Mouse (Mus musculus) MEL (cell line): Measurements from ENCODE around the gene Vps33a. TPM values are rescaled to one million over a fixed set of nuclear protein-coding genes. Genes with fewer than 3 reads are reported as not detected.

Experiments used
- DNase-seq: peaks from one replicate; pipeline ENCODE4 v3.0.0; 2011; ENCODE audit warnings: low read depth, low spot score
- H3K27ac ChIP-seq: 2 replicates; pipeline ENCODE4 v1.5.1; 2012; ENCODE audit warnings: low read depth, mild to moderate bottlenecking, control low read depth, low read length, moderate library complexity; ENCODE audit not compliant: control insufficient read depth
- H3K27me3 ChIP-seq, 2 experiments: fragments of 150-350 bp in 1 of 2; sonication (generic) in 1 of 2; 2 replicates each; pipeline ENCODE4 v1.6.1; 2012; ENCODE audit warnings: low read length in 2 of 2, mild to moderate bottlenecking in 2 of 2, improper control_type of control experiment in 1 of 2, moderate library complexity in 1 of 2; ENCODE audit not compliant: insufficient read depth in 2 of 2, control insufficient read depth in 1 of 2
- H3K36me3 ChIP-seq, 2 experiments: 2 replicates each; pipeline ENCODE4 v1.6.1; 2012 to 2014; ENCODE audit warnings: low read length in 2 of 2, improper control_type of control experiment in 1 of 2, inconsistent platforms in 1 of 2, mild to moderate bottlenecking in 1 of 2; ENCODE audit not compliant: insufficient read depth in 2 of 2, control insufficient read depth in 1 of 2
- H3K4me1 ChIP-seq, 2 experiments: fragments of 150-350 bp in 1 of 2; sonication (generic) in 1 of 2; 2 replicates each; pipeline ENCODE4 v1.6.1; 2012; ENCODE audit warnings: low read length in 2 of 2, improper control_type of control experiment in 1 of 2, mild to moderate bottlenecking in 1 of 2; ENCODE audit not compliant: insufficient read depth in 2 of 2, control insufficient read depth in 1 of 2
- H3K4me3 ChIP-seq, 2 experiments: fragments of 150-350 bp in 1 of 2; sonication (generic) in 1 of 2; 2 replicates each; pipeline ENCODE4 v1.5.1; 2012; ENCODE audit warnings: low read depth in 2 of 2, low read length in 2 of 2, mild to moderate bottlenecking in 2 of 2, moderate library complexity in 2 of 2, control low read depth in 1 of 2, improper control_type of control experiment in 1 of 2; ENCODE audit not compliant: control insufficient read depth in 1 of 2, insufficient read depth in 1 of 2
- H3K79me2 ChIP-seq: 2 replicates; pipeline ENCODE4 v1.6.1; 2012; ENCODE audit warnings: mild to moderate bottlenecking, low read length, moderate library complexity; ENCODE audit not compliant: control insufficient read depth, poor library complexity, insufficient read depth
- H3K9ac ChIP-seq: 2 replicates; pipeline ENCODE4 v1.6.1; 2012; ENCODE audit warnings: low read depth, mild to moderate bottlenecking, control low read depth, low read length, moderate library complexity; ENCODE audit not compliant: control insufficient read depth, poor library complexity, severe bottlenecking
- H3K9me3 ChIP-seq: fragments of 150-350 bp; sonication (generic); replicated peaks from 2 replicates; pipeline ENCODE4 v1.6.1; 2012; ENCODE audit warnings: mild to moderate bottlenecking, low read length, improper control_type of control experiment, moderate library complexity; ENCODE audit not compliant: insufficient read depth
- EP300 ChIP-seq, 2 experiments: IDR thresholded peaks; 2 replicates each; pipeline ENCODE4 v1.6.1; 2011; ENCODE audit warnings: improper control_type of control experiment in 2 of 2, low read length in 2 of 2, low read depth in 1 of 2, mild to moderate bottlenecking in 1 of 2
- GABPA ChIP-seq: IDR thresholded peaks from 2 replicates; pipeline ENCODE4 v1.6.1; 2012; ENCODE audit warnings: low read depth, mild to moderate bottlenecking, inconsistent platforms, low read length, improper control_type of control experiment, moderate library complexity
- MAFK ChIP-seq: IDR thresholded peaks from 2 replicates; pipeline ENCODE4 v1.6.1; 2011; ENCODE audit warnings: low read depth, mild to moderate bottlenecking, low read length, improper control_type of control experiment, borderline replicate concordance
- MEF2A ChIP-seq: IDR thresholded peaks from 2 replicates; pipeline ENCODE4 v1.6.1; 2014; ENCODE audit warnings: low read depth, mild to moderate bottlenecking, inconsistent platforms, low read length, improper control_type of control experiment; ENCODE audit not compliant: poor library complexity, insufficient replicate concordance, severe bottlenecking; ENCODE audit errors: extremely low read depth
- POLR2AphosphoS2 ChIP-seq: IDR thresholded peaks from 2 replicates; pipeline ENCODE4 v1.6.1; 2011; ENCODE audit warnings: low read length, improper control_type of control experiment
- SMC3 ChIP-seq: IDR thresholded peaks from 2 replicates; pipeline ENCODE4 v1.6.1; 2011; ENCODE audit warnings: low read depth, low read length, improper control_type of control experiment
- TCF12 ChIP-seq: IDR thresholded peaks from 2 replicates; pipeline ENCODE4 v1.6.1; 2014; ENCODE audit warnings: low read depth, mild to moderate bottlenecking, inconsistent platforms, low read length, improper control_type of control experiment, moderate library complexity
- USF1 ChIP-seq: IDR thresholded peaks from 2 replicates; pipeline ENCODE4 v1.6.1; 2014; ENCODE audit warnings: low read depth, mild to moderate bottlenecking, inconsistent platforms, low read length, improper control_type of control experiment, moderate library complexity
- USF2 ChIP-seq, 2 experiments: IDR thresholded peaks; 2 replicates each; pipeline ENCODE4 v1.6.1; 2011 to 2012; ENCODE audit warnings: improper control_type of control experiment in 2 of 2, low read length in 2 of 2, borderline replicate concordance in 1 of 2, inconsistent platforms in 1 of 2, low read depth in 1 of 2, mild to moderate bottlenecking in 1 of 2; ENCODE audit not compliant: insufficient read depth in 1 of 2
- ZC3H11A ChIP-seq: IDR thresholded peaks from 2 replicates; pipeline ENCODE4 v1.6.1; 2012; ENCODE audit warnings: low read depth, mild to moderate bottlenecking, inconsistent platforms, low read length, improper control_type of control experiment
- ZMIZ1 ChIP-seq: IDR thresholded peaks from 2 replicates; pipeline ENCODE4 v1.6.1; 2012; ENCODE audit warnings: low read depth, mild to moderate bottlenecking, inconsistent platforms, low read length, improper control_type of control experiment, moderate library complexity
- polyA plus RNA-seq, 2 experiments: library from polyadenylated mRNA; stranded (reverse) in 1 of 2; unstranded in 1 of 2; fragments of >175 nt in 1 of 2; fragments of >200 nt in 1 of 2; gene quantifications; 2 replicates each; pipeline versions ENCODE4 v1.2.1 to v1.2.4; 2012; ENCODE audit warnings: low replicate concordance in 2 of 2, low read depth in 1 of 2; ENCODE audit not compliant: insufficient read length in 2 of 2, insufficient read depth in 1 of 2, missing spikeins in 1 of 2
- total RNA-seq: library from RNA; depleted of rRNA; stranded (reverse); fragments of 300-350 nt; gene quantifications from 2 replicates; pipeline ENCODE4 v1.2.3, GENCODE M21; 2012

Gene Vps33a
- total and polyA plus RNA-seq, 3 experiments: 21.4 to 23.9 TPM; not detected in 1

GRCm38 (mm10) chr5:123607211-123607669 is 34.4 kb upstream of the Vps33a start:
- Histone ChIP-seq H3K9me3 (no peaks in the 10 kb centered on the region), H3K4me1 (no peaks in the 10 kb centered on the region), H3K27ac (no peak overlapping the region), H3K79me2 (no peaks in the 10 kb centered on the region), H3K27me3 (no peaks in the 10 kb centered on the region), H3K4me3 (no peak overlapping the region), H3K36me3 (no peaks in the 10 kb centered on the region; a peak in 1 of 4 replicates), H3K9ac (no peak overlapping the region)
- TF ChIP-seq TCF12 (no peak), ZC3H11A (no peak), POLR2AphosphoS2 (no peak)
- DNase-seq: no peak

- no peak overlapping the region for H3K27ac ChIP-seq
- H3K9me3 ChIP-seq: no peaks in the 10 kb centered on the region
- H3K9ac ChIP-seq: no peak overlapping the region
- H3K4me3 ChIP-seq: no peak overlapping the region
- H3K79me2 ChIP-seq: no peaks in the 10 kb centered on the region
- no peaks in the 10 kb centered on the region for H3K27me3 ChIP-seq
- DNase-seq: no peak
- TF ChIP-seq EP300 (IDR thresholded peaks at IDR 0.05; ENCODE audit: low read depth in 1 of 2, low read length in 2 of 2) (no peak), USF1 (no peak), ZMIZ1 (no peak)
- no peaks in the 10 kb centered on the region; a peak in 1 of 4 replicates for H3K36me3 ChIP-seq
- no peaks in the 10 kb centered on the region for H3K4me1 ChIP-seq
These were observed 30.7 kb upstream of the Vps33a start for GRCm38 (mm10) chr5:123603496-123603895.

GRCm38 (mm10) chr5:123602174-123602573 is 29.3 kb upstream of the Vps33a start:
- DNase-seq: no peak
- no peak overlapping the region for H3K4me3 ChIP-seq
- H3K27me3 ChIP-seq: no peaks in the 10 kb centered on the region
- no peak overlapping the region for H3K9ac ChIP-seq
- no peaks in the 10 kb centered on the region for H3K79me2 ChIP-seq
- no peaks in the 10 kb centered on the region for H3K9me3 ChIP-seq
- H3K27ac ChIP-seq: no peak overlapping the region
- no peaks in the 10 kb centered on the region for H3K4me1 ChIP-seq
- H3K36me3 ChIP-seq: no peaks in the 10 kb centered on the region; a peak in 1 of 4 replicates
- TF ChIP-seq POLR2AphosphoS2 (no peak), ZC3H11A (no peak), SMC3 (no peak), MAFK (no peak), GABPA (no peak), ZMIZ1 (no peak), MEF2A (no peak), USF2 (IDR thresholded peaks at IDR 0.05; ENCODE audit: borderline replicate concordance in 1 of 2, insufficient read depth in 1 of 2, low read depth in 1 of 2, low read length in 2 of 2) (no peak)
